Mouse (Mus musculus): Measurements from ENCODE around the gene Ldlrad3. TPM values are rescaled to one million over a fixed set of nuclear protein-coding genes. Genes with fewer than 3 reads are reported as not detected.

Ldlrad3 gene
- polyA plus RNA-seq, 1 experiment from 2014 or later = 20.4 TPM

- Histone ChIP-seq H3K27me3 (ENCODE audit: insufficient read depth, low read length) (no peaks in the 10 kb centered on the region), H3K4me3 (replicated peaks; ENCODE audit: low read depth, low read length) (no peak overlapping the region), H3K4me2 (ENCODE audit: low read length) (no peak overlapping the region), H3K9ac (ENCODE audit: low read depth, low read length) (no peak overlapping the region), H3K9me3 (replicated peaks; ENCODE audit: low read length) (no peaks in the 10 kb centered on the region), H3K4me1 (replicated peaks; ENCODE audit: insufficient read depth, low read length) (peaks cover 51% of the 10 kb centered on the region), H3K36me3 (ENCODE audit: insufficient read depth, low read length) (no peaks in the 10 kb centered on the region), H3K27ac (no peak overlapping the region)
- WGBS = 73% methylated on average over 5 of the region's 5 CpGs
- ATAC-seq (replicated peaks; ENCODE audit: low FRiP score, low read depth) (no peak), DNase-seq (ENCODE audit: low spot score) (no peak)
- TF ChIP-seq CTCF (IDR thresholded peaks at IDR 0.05; ENCODE audit: low read depth) = no peak
Observed at GRCm38 (mm10) chr2:102152851-102153250, 33.3 kb downstream of the Ldlrad3 start.

- Histone ChIP-seq H3K4me2 (ENCODE audit: low read length) (no peak overlapping the region), H3K9ac (ENCODE audit: low read depth, low read length) (no peak overlapping the region), H3K4me1 (replicated peaks; ENCODE audit: insufficient read depth, low read length) (peaks cover 19% of the 10 kb centered on the region), H3K9me3 (replicated peaks; ENCODE audit: low read length) (no peaks in the 10 kb centered on the region), H3K27ac (no peak overlapping the region), H3K4me3 (replicated peaks; ENCODE audit: low read depth, low read length) (no peak overlapping the region), H3K27me3 (ENCODE audit: insufficient read depth, low read length) (no peaks in the 10 kb centered on the region; the same call in 1 of the 2 replicates), H3K36me3 (ENCODE audit: insufficient read depth, low read length) (no peaks in the 10 kb centered on the region)
- TF ChIP-seq CTCF (IDR thresholded peaks at IDR 0.05; ENCODE audit: low read depth) = no peak
- no peak for ATAC-seq (replicated peaks; ENCODE audit: low FRiP score, low read depth)
- no peak for DNase-seq (ENCODE audit: low spot score)
- WGBS = 92% methylated on average over 2 of the region's 2 CpGs
Observed at GRCm38 (mm10) chr2:102149058-102149457, 37.1 kb downstream of the Ldlrad3 start.

- Histone ChIP-seq H3K9me3 (replicated peaks; ENCODE audit: low read length) (no peaks in the 10 kb centered on the region), H3K27me3 (ENCODE audit: insufficient read depth, low read length) (no peaks in the 10 kb centered on the region; the same call in 1 of the 2 replicates), H3K27ac (no peak overlapping the region), H3K9ac (ENCODE audit: low read depth, low read length) (no peak overlapping the region), H3K36me3 (ENCODE audit: insufficient read depth, low read length) (no peaks in the 10 kb centered on the region), H3K4me1 (replicated peaks; ENCODE audit: insufficient read depth, low read length) (peaks cover 14% of the 10 kb centered on the region), H3K4me2 (ENCODE audit: low read length) (no peak overlapping the region), H3K4me3 (replicated peaks; ENCODE audit: low read depth, low read length) (no peak overlapping the region)
- TF ChIP-seq CTCF (IDR thresholded peaks at IDR 0.05; ENCODE audit: low read depth) = no peak
- no peak for DNase-seq (ENCODE audit: low spot score)
- no peak for ATAC-seq (replicated peaks; ENCODE audit: low FRiP score, low read depth)
- 67% methylated on average over 6 of the region's 6 CpGs for WGBS
Observed at GRCm38 (mm10) chr2:102148093-102148492, 38.1 kb downstream of the Ldlrad3 start.

GRCm38 (mm10) chr2:102147561-102147960 lies 38.6 kb downstream of the Ldlrad3 start:
- no peak for TF ChIP-seq CTCF (IDR thresholded peaks at IDR 0.05; ENCODE audit: low read depth)
- no peak overlapping the region for H3K9ac ChIP-seq (ENCODE audit: low read depth, low read length)
- H3K4me2 ChIP-seq (ENCODE audit: low read length) = no peak overlapping the region
- no peak overlapping the region for H3K27ac ChIP-seq
- no peaks in the 10 kb centered on the region for H3K9me3 ChIP-seq (replicated peaks; ENCODE audit: low read length)
- peaks cover 12% of the 10 kb centered on the region for H3K4me1 ChIP-seq (replicated peaks; ENCODE audit: insufficient read depth, low read length)
- no peaks in the 10 kb centered on the region; the same call in 1 of the 2 replicates for H3K27me3 ChIP-seq (ENCODE audit: insufficient read depth, low read length)
- no peak for ATAC-seq (replicated peaks; ENCODE audit: low FRiP score, low read depth)
- no peak for DNase-seq (ENCODE audit: low spot score)
- H3K36me3 ChIP-seq (ENCODE audit: insufficient read depth, low read length) = no peaks in the 10 kb centered on the region
- 42% methylated on average over 4 of the region's 4 CpGs for WGBS
- H3K4me3 ChIP-seq (replicated peaks; ENCODE audit: low read depth, low read length) = no peak overlapping the region

GRCm38 (mm10) chr2:102146386-102146785 lies 39.8 kb downstream of the Ldlrad3 start:
- H3K9ac ChIP-seq (ENCODE audit: low read depth, low read length) = no peak overlapping the region
- DNase-seq (ENCODE audit: low spot score) = no peak
- no peak overlapping the region for H3K4me3 ChIP-seq (replicated peaks; ENCODE audit: low read depth, low read length)
- 0 out of 2 replicates have a peak, but pooled peaks cover 7% of the 10 kb centered on the region for H3K4me1 ChIP-seq (replicated peaks; ENCODE audit: insufficient read depth, low read length)
- ATAC-seq (replicated peaks; ENCODE audit: low FRiP score, low read depth) = no peak
- H3K4me2 ChIP-seq (ENCODE audit: low read length) = no peak overlapping the region
- H3K36me3 ChIP-seq (ENCODE audit: insufficient read depth, low read length) = no peaks in the 10 kb centered on the region
- no peak overlapping the region for H3K27ac ChIP-seq
- H3K27me3 ChIP-seq (ENCODE audit: insufficient read depth, low read length) = no peaks in the 10 kb centered on the region; the same call in 1 of the 2 replicates
- WGBS = 87% methylated on average over 8 of the region's 8 CpGs
- TF ChIP-seq CTCF (IDR thresholded peaks at IDR 0.05; ENCODE audit: low read depth) = no peak
- no peaks in the 10 kb centered on the region for H3K9me3 ChIP-seq (replicated peaks; ENCODE audit: low read length)

GRCm38 (mm10) chr2:102145036-102145435 lies 41.1 kb downstream of the Ldlrad3 start:
- Histone ChIP-seq H3K9ac (ENCODE audit: low read depth, low read length) (no peak overlapping the region), H3K27me3 (ENCODE audit: insufficient read depth, low read length) (no peaks in the 10 kb centered on the region; the same call in 1 of the 2 replicates), H3K27ac (no peak overlapping the region), H3K4me3 (replicated peaks; ENCODE audit: low read depth, low read length) (no peak overlapping the region), H3K4me1 (replicated peaks; ENCODE audit: insufficient read depth, low read length) (0 out of 2 replicates have a peak, but pooled peaks cover 3% of the 10 kb centered on the region), H3K9me3 (replicated peaks; ENCODE audit: low read length) (no peaks in the 10 kb centered on the region), H3K36me3 (ENCODE audit: insufficient read depth, low read length) (no peaks in the 10 kb centered on the region), H3K4me2 (ENCODE audit: low read length) (no peak overlapping the region)
- no peak for TF ChIP-seq CTCF (IDR thresholded peaks at IDR 0.05; ENCODE audit: low read depth)
- DNase-seq (ENCODE audit: low spot score) (no peak), ATAC-seq (replicated peaks; ENCODE audit: low FRiP score, low read depth) (no peak)
- WGBS = 81% methylated on average over 3 of the region's 3 CpGs

GRCm38 (mm10) chr2:102144311-102144710 lies 41.9 kb downstream of the Ldlrad3 start:
- no peak overlapping the region for H3K27ac ChIP-seq

More at GRCm38 (mm10) chr2:102144311-102144710, 41.9 kb downstream of the Ldlrad3 start:
- Histone ChIP-seq H3K4me1 (replicated peaks; ENCODE audit: insufficient read depth, low read length) (0 out of 2 replicates have a peak, but pooled peaks cover 3% of the 10 kb centered on the region), H3K4me2 (ENCODE audit: low read length) (no peak overlapping the region), H3K27me3 (ENCODE audit: insufficient read depth, low read length) (no peaks in the 10 kb centered on the region; the same call in 1 of the 2 replicates), H3K4me3 (replicated peaks; ENCODE audit: low read depth, low read length) (no peak overlapping the region), H3K36me3 (ENCODE audit: insufficient read depth, low read length) (no peaks in the 10 kb centered on the region), H3K9me3 (replicated peaks; ENCODE audit: low read length) (no peaks in the 10 kb centered on the region), H3K9ac (ENCODE audit: low read depth, low read length) (no peak overlapping the region)
- no peak for TF ChIP-seq CTCF (IDR thresholded peaks at IDR 0.05; ENCODE audit: low read depth)
- no peak for DNase-seq (ENCODE audit: low spot score)
- 95% methylated on average over 1 of the region's 1 CpGs for WGBS
- ATAC-seq (replicated peaks; ENCODE audit: low FRiP score, low read depth) = no peak
